Mouse (Mus musculus) pancreas, adult 10 weeks (tissue): ENCODE results near the gene Olfr1495. TPM values are rescaled to one million over a fixed set of nuclear protein-coding genes. Genes with fewer than 3 reads are reported as not detected.

Experiments
- polyA plus RNA-seq: library from polyadenylated mRNA; stranded (reverse); fragments of 350-450 nt; fragmentation: Illumina TruSeq; extraction: RNeasy Lipid Tissue Mini Kit (QIAGEN cat#74804); gene quantifications from one replicate; pipeline ENCODE4 v1.2.3, GENCODE M21; 2015; ENCODE audit warnings: low read depth, low replicate concordance; ENCODE audit not compliant: insufficient read depth

The Olfr1495 gene
- polyA plus RNA-seq, result not detected

DNA sequence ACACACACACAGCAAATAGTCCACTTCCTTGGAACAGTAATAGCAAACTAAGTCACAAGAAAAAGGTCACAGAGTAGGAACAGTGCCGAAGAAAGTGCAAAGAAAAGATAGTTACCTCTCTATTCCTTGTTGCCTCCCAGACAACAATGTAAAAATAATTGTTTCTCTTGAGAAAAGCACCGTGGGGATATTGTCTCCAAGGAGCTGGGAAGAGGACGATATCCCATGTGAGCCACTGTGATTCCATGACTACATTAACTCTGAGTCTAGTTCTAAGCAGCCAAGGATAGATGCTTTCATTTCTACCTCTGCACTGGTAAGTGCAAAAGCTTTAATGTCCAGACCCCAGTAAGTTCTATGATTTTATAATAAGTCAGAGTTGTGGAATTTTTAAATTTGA is at the start of gene Olfr1495:
Gene Olfr1495 (plus strand): TSS at position 301 of the 400 bp plus-strand sequence.

DNA sequence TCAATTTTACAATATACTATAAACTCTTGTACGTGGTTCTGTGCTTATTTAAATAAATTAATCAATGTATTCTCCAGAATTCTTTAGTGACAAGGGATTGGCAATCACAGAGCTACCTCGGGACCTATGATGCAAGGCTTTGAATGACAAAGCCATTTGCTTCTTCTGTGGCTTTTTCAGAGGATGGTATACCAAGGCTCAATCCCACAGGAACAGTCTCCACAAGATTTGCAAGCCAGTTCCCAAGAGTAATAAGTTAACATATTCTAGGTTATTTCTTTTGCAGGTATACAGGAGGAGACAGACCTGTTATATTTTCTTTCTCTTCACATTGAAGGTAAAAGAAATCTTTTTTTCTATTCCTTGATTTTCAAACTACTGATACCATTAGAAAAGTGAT is 41.4 kb upstream of the Olfr1495 start, which contains the start of gene Olfr1493-ps1:
Gene Olfr1493-ps1 (plus strand): TSS at position 301 of the 400 bp plus-strand sequence.

GRCm38 (mm10) chr19:13739428-13739827 is 25.0 kb upstream of the Olfr1495 start, which contains the start of gene Olfr1494:
Olfr1494 (plus strand) TSS chr19:13739728.

GRCm38 (mm10) chr19:13777578-13777977 is 13.2 kb downstream of the Olfr1495 start, which contains the start of gene Olfr1496:
Olfr1496 (plus strand) TSS chr19:13777878.

DNA sequence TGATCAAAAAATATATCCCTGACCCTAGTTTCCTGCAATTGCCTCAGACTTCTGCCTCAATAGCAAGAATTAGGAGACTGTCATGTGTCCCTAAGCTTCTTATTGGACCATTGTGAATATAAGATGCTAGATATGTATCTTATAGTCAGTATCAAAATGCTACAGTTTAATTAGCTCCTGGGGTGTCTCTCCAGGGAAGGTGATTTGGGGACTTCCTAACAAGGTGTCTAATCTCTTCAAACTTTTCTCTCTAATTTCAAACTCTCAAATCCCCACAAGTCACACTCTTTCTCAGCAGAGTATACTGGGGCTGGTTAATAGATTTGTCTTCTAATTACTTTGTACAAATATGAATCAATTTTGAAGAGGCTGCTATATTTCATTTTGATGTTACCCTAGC is 33.7 kb downstream of the Olfr1495 start, which contains the start of gene Olfr1497:
Gene Olfr1497 (minus strand): TSS at position 101 of the 400 bp plus-strand sequence.

GRCm38 (mm10) chr19:13819347-13819746 is 54.9 kb downstream of the Olfr1495 start, which contains the start of gene Olfr1499:
Olfr1499 (minus strand) TSS chr19:13819447.

Other genes with a start within 250 kb of the Olfr1495 start
- not detected for gene Olfr1480, start 236.7 kb upstream of the Olfr1495 start, polyA plus RNA-seq
- gene Olfr1484, start 181.1 kb upstream of the Olfr1495 start, polyA plus RNA-seq, result not detected
- not detected for gene Olfr1487, start 147.2 kb upstream of the Olfr1495 start, polyA plus RNA-seq
- not detected for gene Olfr1489, start 133.0 kb upstream of the Olfr1495 start, polyA plus RNA-seq
- not detected for gene Olfr1490, start 113.5 kb upstream of the Olfr1495 start, polyA plus RNA-seq
- not detected for gene Olfr1491, start 67.3 kb upstream of the Olfr1495 start, polyA plus RNA-seq
- gene Olfr1493-ps1, start 41.3 kb upstream of the Olfr1495 start, polyA plus RNA-seq, result not detected
- gene Olfr1494, start 24.9 kb upstream of the Olfr1495 start, polyA plus RNA-seq, result not detected
- gene Olfr1496, start 13.3 kb downstream of the Olfr1495 start, polyA plus RNA-seq, result not detected
- gene Olfr1497, start 33.6 kb downstream of the Olfr1495 start, polyA plus RNA-seq, result not detected
- not detected for gene Olfr1499, start 54.8 kb downstream of the Olfr1495 start, polyA plus RNA-seq
- gene Olfr1500, start 65.9 kb downstream of the Olfr1495 start, polyA plus RNA-seq, result not detected
- gene Olfr1501, start 86.1 kb downstream of the Olfr1495 start, polyA plus RNA-seq, result not detected
- gene Olfr1502, start 97.2 kb downstream of the Olfr1495 start, polyA plus RNA-seq, result not detected
- gene Olfr1504, start 133.3 kb downstream of the Olfr1495 start, polyA plus RNA-seq, result not detected
- not detected for gene Olfr1505, start 148.9 kb downstream of the Olfr1495 start, polyA plus RNA-seq